ENCODE assay signal across 8 mouse cellular contexts in genomic region chr11:98446562-98447474, GRCm38 (mm10). TPM values are rescaled to one million over a fixed set of nuclear protein-coding genes. Genes with fewer than 3 reads are reported as not detected.
DNase-seq lines count a peak whose midpoint lies in the region; ATAC-seq lines count a peak whose summit lies in the region.

No protein-coding gene starts in this region.

- peak overlapping the region; percentile 54; the same call in 1 of the 2 replicates for H3K9ac ChIP-seq in heart, embryonic 13.5 days
- no peak overlapping the region for H3K9ac ChIP-seq in hindbrain, embryonic 15.5 days
- 0 out of 2 replicates have a peak overlapping the region, but pooled peaks have one; percentile 18 for H3K9ac ChIP-seq in neural tube, embryonic 13.5 days

- H3K4me1 ChIP-seq in heart, embryonic 13.5 days: peaks cover 26% of the 10 kb centered on the region
- H3K4me1 ChIP-seq in hindbrain, embryonic 15.5 days (replicated peaks): peaks cover 6% of the 10 kb centered on the region
- peaks cover 14% of the 10 kb centered on the region; the same call in 1 of the 2 replicates for H3K4me1 ChIP-seq in neural tube, embryonic 13.5 days (replicated peaks)

- H3K9me3 ChIP-seq in heart, embryonic 13.5 days: 0 out of 2 replicates have a peak, but pooled peaks cover 3% of the 10 kb centered on the region
- no peaks in the 10 kb centered on the region for H3K9me3 ChIP-seq in hindbrain, embryonic 15.5 days
- H3K9me3 ChIP-seq in neural tube, embryonic 13.5 days: no peaks in the 10 kb centered on the region

- peak overlapping the region; percentile 38 for H3K4me3 ChIP-seq in heart, embryonic 13.5 days
- H3K4me3 ChIP-seq in hindbrain, embryonic 15.5 days: peak overlapping the region; percentile 5; the same call in 1 of the 2 replicates
- no peak overlapping the region for H3K4me3 ChIP-seq in neural tube, embryonic 13.5 days

- ATAC-seq in heart, embryonic 13.5 days (ENCODE audit: extremely low read depth, insufficient number of reproducible peaks, low FRiP score, low TSS enrichment): peak; percentile 28; the same call in 1 of the 2 replicates
- ATAC-seq in hindbrain, embryonic 15.5 days (ENCODE audit: low FRiP score, low read depth): no peak
- ATAC-seq in neural tube, embryonic 13.5 days (ENCODE audit: low read depth): no peak

- no peak for DNase-seq in heart, adult 18-20 months
- DNase-seq in cerebellum, postnatal 25 days: peak; percentile 56 to 69
- peak; percentile 66 for DNase-seq in liver
- DNase-seq in ovary, postnatal 10 days (ENCODE audit: low spot score): no peak
- no peak for DNase-seq in gastrocnemius, postnatal 14 days

- WGBS in heart, embryonic 13.5 days: 4% methylated on average over 33 of the region's 33 CpGs
- WGBS in hindbrain, embryonic 15.5 days: 5% methylated on average over 31 of the region's 33 CpGs
- 3% methylated on average over 33 of the region's 33 CpGs for WGBS in neural tube, embryonic 13.5 days

- H3K27me3 ChIP-seq in heart, embryonic 13.5 days (replicated peaks): peaks cover 41% of the 10 kb centered on the region
- peaks cover 36% of the 10 kb centered on the region for H3K27me3 ChIP-seq in hindbrain, embryonic 15.5 days
- peaks cover 47% of the 10 kb centered on the region for H3K27me3 ChIP-seq in neural tube, embryonic 13.5 days

- intact Hi-C loops in gastrocnemius, postnatal 14 days (cut with DNase I; ENCODE audit: low total_unique reads): no loop called here

- no peaks in the 10 kb centered on the region for H3K36me3 ChIP-seq in heart, embryonic 13.5 days
- H3K36me3 ChIP-seq in hindbrain, embryonic 15.5 days: no peaks in the 10 kb centered on the region
- H3K36me3 ChIP-seq in neural tube, embryonic 13.5 days: no peaks in the 10 kb centered on the region

- 0 out of 2 replicates have a peak overlapping the region, but pooled peaks have one; percentile 6 for H3K27ac ChIP-seq in heart, embryonic 13.5 days (replicated peaks)
- H3K27ac ChIP-seq in hindbrain, embryonic 15.5 days (replicated peaks): no peak overlapping the region
- no peak overlapping the region for H3K27ac ChIP-seq in neural tube, embryonic 13.5 days (replicated peaks)

- peak overlapping the region; percentile 65 for H3K4me2 ChIP-seq in heart, embryonic 13.5 days
- peak overlapping the region; percentile 22 for H3K4me2 ChIP-seq in hindbrain, embryonic 15.5 days
- peak overlapping the region; percentile 8; the same call in 1 of the 2 replicates for H3K4me2 ChIP-seq in neural tube, embryonic 13.5 days

RNA-seq across cellular contexts. Expression of gene Grb7, which starts 0.6 kb away (rescaled TPM):
- 2.2 and 2.9 TPM in 2 replicates for polyA plus RNA-seq in heart, embryonic 13.5 days (2015; fragmentation: Nextera tagmentation; extraction: Ambion mirVana)
- under 1 TPM; 0.21 to 0.30 TPM for total RNA-seq in heart, adult 18-20 months (2021)
- polyA plus RNA-seq in hindbrain, embryonic 15.5 days (2015; fragmentation: Nextera tagmentation; extraction: Ambion mirVana): 1.1 and 1.3 TPM in 2 replicates
- polyA plus RNA-seq in neural tube, embryonic 13.5 days (2015; fragmentation: Nextera tagmentation; extraction: Ambion mirVana): 0.47 and 0.80 TPM in 2 replicates
- total RNA-seq in gastrocnemius, postnatal 14 days (2021): not detected

RNA-seq across cellular contexts. Expression of gene Mien1, which starts 8.0 kb away (rescaled TPM):
- polyA plus RNA-seq in heart, embryonic 13.5 days (2015; fragmentation: Nextera tagmentation; extraction: Ambion mirVana): 93.8 and 113 TPM in 2 replicates
- 10 to 100 TPM; 63.9 to 65.9 TPM for total RNA-seq in heart, adult 18-20 months (2021)
- 246 and 250 TPM in 2 replicates for polyA plus RNA-seq in hindbrain, embryonic 15.5 days (2015; fragmentation: Nextera tagmentation; extraction: Ambion mirVana)
- 239 and 265 TPM in 2 replicates for polyA plus RNA-seq in neural tube, embryonic 13.5 days (2015; fragmentation: Nextera tagmentation; extraction: Ambion mirVana)
- total RNA-seq in gastrocnemius, postnatal 14 days (2021): 10 to 100 TPM; 27.7 to 30.3 TPM

RNA-seq across cellular contexts. Expression of gene Erbb2, which starts 34.5 kb away (rescaled TPM):
- 48.1 and 49.0 TPM in 2 replicates for polyA plus RNA-seq in heart, embryonic 13.5 days (2015; fragmentation: Nextera tagmentation; extraction: Ambion mirVana)
- total RNA-seq in heart, adult 18-20 months (2021): 1 to 10 TPM; 5.6 to 5.9 TPM
- polyA plus RNA-seq in hindbrain, embryonic 15.5 days (2015; fragmentation: Nextera tagmentation; extraction: Ambion mirVana): 8.9 and 9.0 TPM in 2 replicates
- 10.4 and 10.9 TPM in 2 replicates for polyA plus RNA-seq in neural tube, embryonic 13.5 days (2015; fragmentation: Nextera tagmentation; extraction: Ambion mirVana)
- 1 to 10 TPM; 3.9 to 5.3 TPM for total RNA-seq in gastrocnemius, postnatal 14 days (2021)

RNA-seq across cellular contexts. Expression of gene Pgap3, which starts 46.5 kb away (rescaled TPM):
- polyA plus RNA-seq in heart, embryonic 13.5 days (2015; fragmentation: Nextera tagmentation; extraction: Ambion mirVana): 19.0 and 19.1 TPM in 2 replicates
- 1 to 10 TPM; 8.1 to 9.1 TPM for total RNA-seq in heart, adult 18-20 months (2021)
- polyA plus RNA-seq in hindbrain, embryonic 15.5 days (2015; fragmentation: Nextera tagmentation; extraction: Ambion mirVana): 7.4 and 9.6 TPM in 2 replicates
- polyA plus RNA-seq in neural tube, embryonic 13.5 days (2015; fragmentation: Nextera tagmentation; extraction: Ambion mirVana): 7.4 and 8.7 TPM in 2 replicates
- 1 to 10 TPM; 2.2 to 2.9 TPM for total RNA-seq in gastrocnemius, postnatal 14 days (2021)

Comparison
In these comparisons a context has a peak if more than half of its experiments do, and no peak if none do; other contexts are left out.
1. H3K4me2 ChIP-seq: peak in every context shown above with its lines; median percentile 65 in heart, embryonic 13.5 days; 22 in hindbrain, embryonic 15.5 days; 8 in neural tube, embryonic 13.5 days.
2. DNase-seq: peak in cerebellum, postnatal 25 days (2 of 2) and liver (single experiment); none in heart, adult 18-20 months (0 of 2), ovary, postnatal 10 days (single experiment) and gastrocnemius, postnatal 14 days (single experiment).